Mouse (Mus musculus): Measurements from ENCODE around the gene Klf4. TPM values are rescaled to one million over a fixed set of nuclear protein-coding genes. Genes with fewer than 3 reads are reported as not detected.

Klf4 gene
- polyA plus RNA-seq (2015; fragmentation: Nextera tagmentation; extraction: Ambion mirVana): 2.7 and 4.5 TPM in 2 replicates

DNA sequence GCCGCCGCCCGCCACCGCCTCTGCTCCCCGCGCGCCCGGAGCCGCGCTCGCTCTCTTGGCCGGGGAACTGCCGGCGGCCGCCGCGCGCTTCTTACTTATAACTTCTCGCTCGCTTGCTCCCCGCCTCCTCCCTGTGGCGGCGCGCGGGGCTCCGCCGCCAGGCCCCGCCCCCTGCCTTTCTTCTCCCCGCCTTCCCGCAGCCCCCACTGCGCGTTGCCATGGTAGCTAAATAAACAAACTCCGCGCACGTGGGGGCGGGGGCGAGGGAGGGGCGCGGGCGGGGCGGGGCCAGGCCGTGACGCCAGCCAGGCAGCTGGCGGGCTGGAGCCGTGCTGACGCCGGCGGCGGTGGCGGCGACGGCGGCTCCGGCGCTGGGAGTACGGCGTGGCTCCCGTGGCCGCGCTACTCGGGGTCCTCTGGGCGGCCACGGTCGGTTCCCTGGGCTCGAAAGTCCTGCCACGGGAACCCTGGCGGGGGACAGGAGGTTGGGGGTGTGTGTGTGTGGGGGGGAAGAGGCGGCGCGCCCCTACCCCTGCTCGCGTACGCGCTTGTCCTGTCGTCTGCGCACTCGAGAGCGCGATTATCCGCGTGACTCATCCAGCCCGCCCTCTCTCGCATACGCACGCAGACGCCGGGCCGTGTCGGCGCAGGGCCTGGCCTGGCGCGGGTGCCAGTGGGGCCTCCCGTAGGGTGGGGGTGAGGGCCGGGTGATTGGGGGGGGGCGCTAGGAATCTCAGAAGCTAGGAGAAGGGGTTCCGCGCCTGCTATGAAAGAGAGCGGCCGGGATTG lies at the start of gene Klf4:
Gene Klf4, minus strand, starts transcription at position 60 of the 789 bp plus-strand sequence.

Other genes with a start within 250 kb of the Klf4 start
- gene Rad23b, start 182.4 kb downstream of the Klf4 start, polyA plus RNA-seq (2015; fragmentation: Nextera tagmentation; extraction: Ambion mirVana): 35.8 and 36.9 TPM in 2 replicates